Mouse (Mus musculus) limb, embryonic 15.5 days (tissue): ENCODE results near the gene Ppa2. TPM values are rescaled to one million over a fixed set of nuclear protein-coding genes. Genes with fewer than 3 reads are reported as not detected.

Source experiments
- ATAC-seq: fragments of 200-750 bp; cut with Nextera tagmentation; 2 replicates; pipeline ENCODE4 v1.8.0; 2017; ENCODE audit warnings: low read depth, moderate TSS enrichment; ENCODE audit not compliant: insufficient number of reproducible peaks, low FRiP score, low TSS enrichment
- H3K27ac ChIP-seq: fragments of 300-500 bp; sonication (generic); 2 replicates; pipeline ENCODE4 v1.5.1; 2015; ENCODE audit warnings: moderate library complexity, mild to moderate bottlenecking, inconsistent platforms
- H3K27me3 ChIP-seq: fragments of 300-500 bp; sonication (generic); 2 replicates; pipeline ENCODE4 v1.6.1; 2015; ENCODE audit warnings: inconsistent platforms
- H3K36me3 ChIP-seq: fragments of 300-500 bp; sonication (generic); 2 replicates; pipeline ENCODE4 v1.6.1; 2015; ENCODE audit warnings: inconsistent platforms
- H3K4me1 ChIP-seq: fragments of 300-500 bp; sonication (generic); 2 replicates; pipeline ENCODE4 v1.6.1; 2015; ENCODE audit warnings: inconsistent platforms
- H3K4me2 ChIP-seq: fragments of 300-500 bp; sonication (generic); 2 replicates; pipeline ENCODE4 v1.6.1; 2015; ENCODE audit warnings: mild to moderate bottlenecking, inconsistent platforms
- H3K4me3 ChIP-seq: fragments of 300-500 bp; sonication (generic); 2 replicates; pipeline ENCODE4 v1.5.1; 2015; ENCODE audit warnings: mild to moderate bottlenecking, inconsistent platforms
- H3K9ac ChIP-seq: fragments of 300-500 bp; sonication (generic); 2 replicates; pipeline ENCODE4 v1.6.1; 2015; ENCODE audit warnings: inconsistent platforms
- H3K9me3 ChIP-seq: fragments of 300-500 bp; sonication (generic); 2 replicates; pipeline ENCODE4 v1.6.1; 2016; ENCODE audit warnings: inconsistent platforms
- WGBS: fragments of 180-500 bp; shearing (Covaris S2); methylation state at CpG from one replicate; pipeline ENCODE4 v1.1.7; 2015; 5-methylcytosine and 5-hydroxymethylcytosine counted together
- polyA plus RNA-seq: library from polyadenylated mRNA; unstranded; fragments of >200 nt; fragmentation: Nextera tagmentation; extraction: Ambion mirVana; gene quantifications from 2 replicates; pipeline ENCODE4 v1.2.1, GENCODE M21; 2015

Ppa2 gene
- polyA plus RNA-seq, 1 experiment from 2014 or later, result 74.1 TPM

DNA sequence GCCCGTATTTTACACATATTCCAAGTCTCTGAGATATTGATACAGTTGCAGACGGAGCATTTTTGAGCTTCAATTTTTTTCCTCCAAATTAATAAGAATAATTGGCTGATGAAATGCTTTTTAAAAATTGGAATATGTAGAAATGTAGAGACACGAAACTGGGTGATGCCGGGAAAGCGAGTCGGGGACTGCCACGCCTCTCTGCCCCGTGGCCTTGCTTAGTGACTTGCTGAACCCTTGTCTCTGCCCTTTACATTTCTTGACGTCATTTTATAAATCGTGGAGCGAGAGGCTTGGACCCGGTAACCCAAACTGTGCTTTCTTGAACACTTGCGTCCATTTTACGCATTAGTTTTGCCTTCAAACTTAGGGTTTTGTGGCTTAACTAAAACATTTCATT lies 5.1 kb downstream of the Ppa2 start:
- Histone ChIP-seq H3K9me3 (no peaks in the 10 kb centered on the region), H3K4me1 (peaks cover 8% of the 10 kb centered on the region; the same call in 1 of the 2 replicates), H3K27me3 (no peaks in the 10 kb centered on the region), H3K27ac (no peak overlapping the region), H3K4me3 (no peak overlapping the region), H3K36me3 (no peaks in the 10 kb centered on the region), H3K9ac (no peak overlapping the region), H3K4me2 (no peak overlapping the region)
- 95% methylated on average over 14 of the region's 14 CpGs for WGBS
- no peak for ATAC-seq

DNA sequence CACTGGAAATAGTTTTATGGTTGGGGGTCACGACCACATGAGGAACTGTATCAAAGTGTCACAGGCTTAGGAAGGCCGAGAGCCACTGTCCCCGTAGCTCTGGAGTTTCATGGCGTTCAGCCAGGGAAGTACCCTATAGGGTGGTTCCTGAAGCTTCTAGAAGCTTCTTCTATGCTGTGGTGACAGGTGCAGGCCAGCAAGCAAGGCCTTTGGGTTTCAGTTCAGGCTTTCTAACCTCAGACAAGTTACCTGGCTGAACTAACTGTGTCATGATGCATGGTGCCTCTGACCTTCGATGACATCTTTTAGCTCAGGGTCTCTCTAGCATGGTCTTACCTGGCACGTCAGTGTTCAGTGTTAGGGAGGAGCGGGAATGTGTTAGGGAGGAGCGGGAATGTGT lies 5.7 kb downstream of the Ppa2 start:
- 89% methylated on average over 8 of the region's 8 CpGs for WGBS
- Histone ChIP-seq H3K4me1 (peaks cover 8% of the 10 kb centered on the region; the same call in 1 of the 2 replicates), H3K36me3 (no peaks in the 10 kb centered on the region), H3K27me3 (no peaks in the 10 kb centered on the region), H3K9me3 (no peaks in the 10 kb centered on the region), H3K4me2 (no peak overlapping the region), H3K9ac (no peak overlapping the region), H3K27ac (no peak overlapping the region), H3K4me3 (no peak overlapping the region)
- ATAC-seq, result no peak

DNA sequence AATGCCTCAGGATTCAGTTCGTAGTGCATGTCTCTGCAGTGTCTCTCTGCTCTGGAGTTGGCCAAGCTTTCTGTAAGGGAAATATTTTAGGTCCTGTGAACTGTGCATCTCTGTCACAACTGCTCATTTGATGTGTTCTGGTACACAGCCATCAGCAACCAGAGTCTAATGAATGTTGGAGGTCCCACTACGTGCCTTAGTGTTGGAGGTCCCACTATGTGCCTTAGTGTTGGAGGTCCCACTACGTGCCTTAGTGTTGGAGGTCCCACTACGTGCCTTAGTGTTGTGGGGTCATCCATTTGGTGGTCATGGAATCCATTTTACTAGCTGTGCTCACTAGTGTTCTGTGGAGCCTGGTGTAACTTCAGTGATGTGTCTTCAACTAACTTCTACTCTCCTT lies 7.9 kb downstream of the Ppa2 start:
- no peaks in the 10 kb centered on the region for H3K36me3 ChIP-seq
- no peak overlapping the region for H3K4me3 ChIP-seq
- no peak overlapping the region for H3K27ac ChIP-seq
- no peaks in the 10 kb centered on the region for H3K4me1 ChIP-seq
- H3K4me2 ChIP-seq, result no peak overlapping the region
- no peak overlapping the region for H3K9ac ChIP-seq
- H3K27me3 ChIP-seq, result no peaks in the 10 kb centered on the region
- WGBS, result 89% methylated on average over 4 of the region's 4 CpGs
- no peaks in the 10 kb centered on the region for H3K9me3 ChIP-seq
- ATAC-seq, result no peak

DNA sequence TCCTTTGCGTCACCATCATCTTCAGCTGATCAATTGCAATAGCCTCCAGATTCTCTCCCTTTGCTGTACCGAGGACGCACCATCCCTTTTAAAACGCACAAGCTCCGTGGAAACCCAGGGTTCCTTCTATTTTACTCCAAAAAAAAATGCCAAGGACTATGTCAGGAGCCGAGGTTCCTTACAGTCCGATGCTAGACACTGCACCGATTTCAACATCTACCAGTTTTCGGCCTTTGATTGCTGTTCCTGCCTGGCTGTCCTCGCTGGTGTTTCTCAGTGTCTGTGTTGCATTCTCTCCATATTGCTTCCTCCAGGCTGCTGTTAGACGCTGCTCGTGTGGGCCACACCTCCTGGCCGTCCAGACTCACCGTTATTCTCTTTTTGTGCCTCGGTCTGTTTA lies 8.7 kb downstream of the Ppa2 start:
- Histone ChIP-seq H3K9me3 (no peaks in the 10 kb centered on the region), H3K4me2 (no peak overlapping the region), H3K27me3 (no peaks in the 10 kb centered on the region), H3K27ac (no peak overlapping the region), H3K36me3 (no peaks in the 10 kb centered on the region), H3K4me1 (no peaks in the 10 kb centered on the region), H3K4me3 (no peak overlapping the region), H3K9ac (no peak overlapping the region)
- no peak for ATAC-seq
- 80% methylated on average over 15 of the region's 15 CpGs for WGBS

DNA sequence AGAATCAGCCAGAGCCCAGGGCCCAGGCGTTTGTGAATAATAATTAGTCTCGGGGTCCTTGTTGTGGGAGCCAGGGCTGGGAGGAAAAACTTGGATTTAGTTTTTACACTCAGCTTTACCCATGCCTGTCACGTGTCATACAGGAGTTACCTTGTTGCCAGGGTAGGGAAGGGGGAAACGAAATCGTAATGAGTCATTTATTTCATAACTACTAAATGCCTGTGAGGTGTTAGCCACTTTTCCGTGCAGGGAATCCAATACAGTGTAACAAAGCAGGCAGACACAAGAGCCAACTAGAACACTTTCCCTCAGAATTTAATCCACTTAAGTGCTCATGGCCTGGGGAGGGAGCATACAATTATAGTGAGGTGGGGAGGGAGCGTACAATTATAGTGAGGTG lies 9.9 kb downstream of the Ppa2 start:
- no peak overlapping the region for H3K4me3 ChIP-seq
- H3K27me3 ChIP-seq, result no peaks in the 10 kb centered on the region
- 0 out of 2 replicates have a peak, but pooled peaks cover 2% of the 10 kb centered on the region for H3K36me3 ChIP-seq
- no peaks in the 10 kb centered on the region for H3K4me1 ChIP-seq
- H3K27ac ChIP-seq, result no peak overlapping the region
- 68% methylated on average over 7 of the region's 7 CpGs for whole genome bisulfite sequencing
- ATAC-seq, result no peak
- no peaks in the 10 kb centered on the region for H3K9me3 ChIP-seq
- H3K9ac ChIP-seq, result no peak overlapping the region
- no peak overlapping the region for H3K4me2 ChIP-seq

DNA sequence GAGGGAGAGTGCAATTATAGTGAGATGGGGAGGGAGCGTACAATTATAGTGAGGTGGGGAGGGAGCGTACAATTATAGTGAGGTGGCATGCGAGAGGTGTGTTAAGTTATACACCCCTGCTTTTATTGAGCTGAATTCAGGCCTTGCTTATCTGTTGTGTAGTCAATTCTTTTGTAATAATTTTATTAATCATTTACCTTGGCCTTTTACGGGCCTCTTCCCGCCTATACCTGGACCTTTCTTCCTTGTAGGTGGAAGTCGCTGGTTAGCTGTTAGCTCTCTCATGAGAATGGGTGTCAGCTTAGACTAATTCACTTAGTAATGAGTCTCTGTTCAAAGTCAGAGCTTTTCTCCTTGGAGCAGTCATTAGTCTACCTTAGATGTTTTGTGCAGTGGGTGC lies 10.4 kb downstream of the Ppa2 start:
- H3K27ac ChIP-seq, result no peak overlapping the region
- H3K9me3 ChIP-seq, result no peaks in the 10 kb centered on the region
- no peak overlapping the region for H3K4me3 ChIP-seq
- no peak overlapping the region for H3K9ac ChIP-seq
- no peak for ATAC-seq
- no peaks in the 10 kb centered on the region for H3K4me1 ChIP-seq
- H3K27me3 ChIP-seq, result no peaks in the 10 kb centered on the region
- WGBS, result 97% methylated on average over 6 of the region's 6 CpGs
- H3K36me3 ChIP-seq, result 0 out of 2 replicates have a peak, but pooled peaks cover 2% of the 10 kb centered on the region
- no peak overlapping the region for H3K4me2 ChIP-seq

DNA sequence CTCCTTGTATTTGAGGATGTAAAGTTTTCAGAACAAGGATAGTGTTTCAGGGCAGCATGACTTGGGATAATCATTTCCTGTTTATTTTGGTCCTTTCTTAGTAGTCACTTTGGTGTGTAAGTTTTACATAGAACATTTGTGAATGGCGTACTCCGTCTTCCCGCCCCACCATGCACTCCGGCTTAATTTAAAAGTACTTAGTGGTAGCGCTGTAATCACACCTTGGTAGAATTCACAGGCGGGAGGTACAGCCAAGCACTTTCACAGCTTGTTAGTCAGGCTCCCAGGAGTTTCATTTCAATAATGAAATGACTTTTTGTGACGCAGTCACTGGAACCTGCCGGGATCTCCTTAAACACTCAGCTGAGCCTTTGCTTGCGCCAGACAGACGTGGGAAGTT lies 12.0 kb downstream of the Ppa2 start:
- Histone ChIP-seq H3K27ac (no peak overlapping the region), H3K27me3 (no peaks in the 10 kb centered on the region), H3K36me3 (0 out of 2 replicates have a peak, but pooled peaks cover 2% of the 10 kb centered on the region), H3K4me1 (no peaks in the 10 kb centered on the region), H3K9ac (no peak overlapping the region), H3K4me3 (no peak overlapping the region), H3K4me2 (no peak overlapping the region), H3K9me3 (no peaks in the 10 kb centered on the region)
- WGBS, result 71% methylated on average over 10 of the region's 10 CpGs
- no peak for ATAC-seq

DNA sequence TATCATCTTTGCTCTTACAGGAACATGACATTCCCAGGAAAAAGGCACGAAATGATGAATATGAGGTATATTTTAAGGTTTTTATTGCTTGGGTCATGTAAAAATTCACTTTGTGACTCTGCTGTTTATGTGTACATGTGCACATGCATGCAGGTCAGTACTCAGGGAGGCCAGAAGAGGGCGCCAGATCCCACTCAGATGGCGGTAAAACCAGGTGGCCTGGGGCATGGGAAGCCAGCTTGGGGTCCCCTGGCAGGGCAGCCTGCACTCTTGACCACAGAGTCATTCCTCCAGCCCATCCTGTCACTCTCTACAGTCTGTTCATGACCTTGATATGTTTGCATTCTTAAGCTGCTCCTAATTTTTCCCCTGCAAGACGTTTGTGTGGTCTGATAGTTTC lies 12.6 kb downstream of the Ppa2 start:
- Histone ChIP-seq H3K27me3 (no peaks in the 10 kb centered on the region), H3K4me3 (no peak overlapping the region), H3K9ac (no peak overlapping the region), H3K4me2 (no peak overlapping the region), H3K27ac (no peak overlapping the region), H3K9me3 (no peaks in the 10 kb centered on the region), H3K36me3 (peaks cover 6% of the 10 kb centered on the region), H3K4me1 (no peaks in the 10 kb centered on the region)
- 77% methylated on average over 4 of the region's 4 CpGs for WGBS
- no peak for ATAC-seq

DNA sequence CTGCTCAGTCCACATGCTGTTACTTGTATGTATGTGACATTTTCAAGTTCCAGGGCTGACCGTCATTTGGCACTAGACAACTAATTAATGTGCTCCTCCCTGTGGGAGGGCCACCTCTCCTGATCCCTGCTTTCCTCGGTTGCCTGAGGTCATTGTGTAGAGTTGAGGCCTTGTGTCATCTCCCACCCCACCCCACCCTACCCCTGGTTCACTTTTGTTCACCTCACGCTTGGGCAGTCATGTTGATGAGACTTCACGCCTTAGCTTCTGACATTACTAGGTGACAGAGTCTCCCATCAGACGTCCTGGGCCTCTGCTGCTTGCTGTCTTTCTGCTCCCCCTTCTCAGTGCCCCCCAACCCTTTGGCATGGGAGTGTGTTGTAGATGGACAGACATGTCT lies 15.2 kb downstream of the Ppa2 start:
- H3K36me3 ChIP-seq, result peaks cover 9% of the 10 kb centered on the region
- H3K27ac ChIP-seq, result no peak overlapping the region
- WGBS, result 64% methylated on average over 5 of the region's 5 CpGs
- H3K4me2 ChIP-seq, result no peak overlapping the region
- H3K9ac ChIP-seq, result no peak overlapping the region
- no peak for ATAC-seq
- no peak overlapping the region for H3K4me3 ChIP-seq
- no peaks in the 10 kb centered on the region for H3K27me3 ChIP-seq
- no peaks in the 10 kb centered on the region for H3K4me1 ChIP-seq
- H3K9me3 ChIP-seq, result no peaks in the 10 kb centered on the region

DNA sequence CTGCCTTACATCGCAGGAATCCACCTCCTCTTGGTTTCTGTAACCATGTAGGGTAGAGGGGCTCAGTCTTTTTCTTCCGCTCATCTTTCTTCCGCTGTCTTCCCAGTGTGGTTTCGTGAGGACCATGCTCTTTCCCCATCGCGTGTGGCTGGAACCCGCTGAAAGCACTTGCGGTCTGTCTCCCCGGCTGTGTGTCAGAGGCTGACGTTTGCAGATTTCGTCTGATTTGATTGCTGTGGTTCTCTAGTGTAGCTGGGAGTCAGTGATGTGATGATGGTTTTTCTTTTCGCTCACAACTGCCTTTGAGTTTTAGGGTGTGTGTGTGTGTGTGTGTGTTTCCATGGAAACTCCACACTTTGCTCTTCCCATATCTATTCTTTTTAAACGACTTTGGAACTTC lies 18.6 kb downstream of the Ppa2 start:
- no peak overlapping the region for H3K4me2 ChIP-seq
- H3K36me3 ChIP-seq, result peaks cover 19% of the 10 kb centered on the region
- no peak overlapping the region for H3K4me3 ChIP-seq
- no peak overlapping the region for H3K27ac ChIP-seq
- no peaks in the 10 kb centered on the region for H3K9me3 ChIP-seq
- no peak overlapping the region for H3K9ac ChIP-seq
- ATAC-seq, result no peak
- H3K27me3 ChIP-seq, result no peaks in the 10 kb centered on the region
- 91% methylated on average over 13 of the region's 13 CpGs for WGBS
- no peaks in the 10 kb centered on the region for H3K4me1 ChIP-seq

DNA sequence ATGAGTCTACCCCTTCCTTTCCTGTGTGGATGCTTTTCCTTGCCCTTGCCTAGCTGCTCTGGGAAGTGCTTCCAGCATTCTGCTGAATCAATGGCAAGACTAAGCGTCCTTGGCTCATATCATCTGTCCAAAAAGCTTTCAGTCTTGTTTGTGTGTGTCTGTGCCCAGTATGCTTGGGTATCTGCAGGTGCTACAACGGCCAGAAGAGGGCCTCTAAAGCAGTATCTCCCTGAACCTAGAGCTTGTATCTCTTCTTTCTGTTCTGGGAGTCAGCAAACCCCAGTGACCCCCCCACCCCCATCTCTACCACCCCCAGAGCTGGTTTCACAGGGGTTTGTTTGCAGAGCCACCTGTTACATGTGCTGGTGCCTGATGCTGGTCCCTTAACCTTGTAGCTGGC lies 19.5 kb downstream of the Ppa2 start:
- H3K36me3 ChIP-seq, result peaks cover 16% of the 10 kb centered on the region
- no peaks in the 10 kb centered on the region for H3K9me3 ChIP-seq
- no peak overlapping the region for H3K4me3 ChIP-seq
- H3K4me2 ChIP-seq, result no peak overlapping the region
- no peaks in the 10 kb centered on the region for H3K4me1 ChIP-seq
- 88% methylated on average over 2 of the region's 2 CpGs for WGBS
- no peaks in the 10 kb centered on the region for H3K27me3 ChIP-seq
- no peak overlapping the region for H3K9ac ChIP-seq
- no peak for ATAC-seq
- H3K27ac ChIP-seq, result no peak overlapping the region

DNA sequence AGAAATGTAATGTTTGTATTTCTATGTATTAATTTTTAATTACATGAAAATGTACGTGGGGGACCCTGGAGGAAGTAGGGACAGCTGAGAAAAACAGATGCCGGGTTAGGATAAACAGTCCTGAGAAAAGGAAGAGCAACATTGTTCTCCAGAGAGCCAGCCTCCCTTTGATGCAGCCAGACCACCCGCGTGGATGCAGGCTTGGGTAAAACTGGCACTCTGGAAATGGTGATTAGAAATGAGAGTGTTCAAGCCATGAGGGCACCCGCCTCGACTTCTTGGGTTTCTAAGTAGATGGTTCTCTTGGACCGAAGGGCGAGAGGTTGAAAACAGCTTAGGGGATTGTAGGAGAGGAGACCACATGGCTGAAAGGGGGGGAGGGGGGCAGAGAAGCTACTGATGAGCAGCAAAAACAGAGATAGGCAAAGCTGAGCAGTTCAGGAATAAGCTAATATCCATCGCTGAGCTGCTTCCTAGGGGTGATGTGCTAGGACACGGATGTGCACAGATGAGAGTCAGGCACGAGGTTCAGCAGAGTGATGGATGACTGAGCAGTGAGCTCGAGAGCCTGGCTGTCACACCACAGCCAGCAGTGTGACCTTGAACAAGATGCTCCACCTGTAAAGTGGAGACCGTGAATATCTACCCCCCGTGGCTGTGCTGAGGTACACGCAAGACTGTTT lies 21.4 kb downstream of the Ppa2 start:
- no peak for ATAC-seq
- Histone ChIP-seq H3K4me3 (no peak overlapping the region), H3K4me1 (no peaks in the 10 kb centered on the region), H3K36me3 (peaks cover 16% of the 10 kb centered on the region), H3K4me2 (no peak overlapping the region), H3K27ac (no peak overlapping the region), H3K27me3 (no peaks in the 10 kb centered on the region), H3K9me3 (no peaks in the 10 kb centered on the region), H3K9ac (no peak overlapping the region)
- WGBS, result 67% methylated on average over 15 of the region's 15 CpGs

DNA sequence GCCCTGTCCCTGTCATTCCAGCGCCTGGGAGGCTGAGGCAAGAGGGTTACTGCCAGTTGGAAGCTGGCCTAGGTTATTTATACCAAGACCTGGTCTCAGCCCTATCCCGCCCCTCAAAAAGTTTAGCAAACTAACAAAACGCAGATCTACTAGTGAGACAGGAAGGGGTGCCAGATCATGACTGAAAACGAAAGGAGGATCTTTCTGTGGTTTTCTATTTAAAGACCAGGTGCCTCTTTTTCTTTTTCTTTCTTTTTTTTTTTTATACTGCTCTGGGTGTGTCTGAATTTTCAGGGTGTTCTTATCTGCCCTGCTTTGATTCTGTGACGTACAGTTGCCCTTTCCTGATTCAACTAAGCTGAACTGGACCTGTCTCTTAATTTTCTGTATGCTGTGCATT lies 22.4 kb downstream of the Ppa2 start:
- Histone ChIP-seq H3K4me2 (no peak overlapping the region), H3K9me3 (no peaks in the 10 kb centered on the region), H3K9ac (no peak overlapping the region), H3K27me3 (no peaks in the 10 kb centered on the region), H3K27ac (no peak overlapping the region), H3K4me1 (no peaks in the 10 kb centered on the region), H3K36me3 (peaks cover 15% of the 10 kb centered on the region), H3K4me3 (no peak overlapping the region)
- no peak for ATAC-seq
- WGBS, result 91% methylated on average over 5 of the region's 5 CpGs
